Mouse (Mus musculus) spleen, postnatal 4 days (tissue): ENCODE measurements around the gene Slc16a5.

Experiments
- DNase-seq, 2 experiments: peaks; one replicate each; pipeline ENCODE4 v3.0.0; 2022; ENCODE audit warnings: low spot score in 2 of 2

The Slc16a5 gene

DNA sequence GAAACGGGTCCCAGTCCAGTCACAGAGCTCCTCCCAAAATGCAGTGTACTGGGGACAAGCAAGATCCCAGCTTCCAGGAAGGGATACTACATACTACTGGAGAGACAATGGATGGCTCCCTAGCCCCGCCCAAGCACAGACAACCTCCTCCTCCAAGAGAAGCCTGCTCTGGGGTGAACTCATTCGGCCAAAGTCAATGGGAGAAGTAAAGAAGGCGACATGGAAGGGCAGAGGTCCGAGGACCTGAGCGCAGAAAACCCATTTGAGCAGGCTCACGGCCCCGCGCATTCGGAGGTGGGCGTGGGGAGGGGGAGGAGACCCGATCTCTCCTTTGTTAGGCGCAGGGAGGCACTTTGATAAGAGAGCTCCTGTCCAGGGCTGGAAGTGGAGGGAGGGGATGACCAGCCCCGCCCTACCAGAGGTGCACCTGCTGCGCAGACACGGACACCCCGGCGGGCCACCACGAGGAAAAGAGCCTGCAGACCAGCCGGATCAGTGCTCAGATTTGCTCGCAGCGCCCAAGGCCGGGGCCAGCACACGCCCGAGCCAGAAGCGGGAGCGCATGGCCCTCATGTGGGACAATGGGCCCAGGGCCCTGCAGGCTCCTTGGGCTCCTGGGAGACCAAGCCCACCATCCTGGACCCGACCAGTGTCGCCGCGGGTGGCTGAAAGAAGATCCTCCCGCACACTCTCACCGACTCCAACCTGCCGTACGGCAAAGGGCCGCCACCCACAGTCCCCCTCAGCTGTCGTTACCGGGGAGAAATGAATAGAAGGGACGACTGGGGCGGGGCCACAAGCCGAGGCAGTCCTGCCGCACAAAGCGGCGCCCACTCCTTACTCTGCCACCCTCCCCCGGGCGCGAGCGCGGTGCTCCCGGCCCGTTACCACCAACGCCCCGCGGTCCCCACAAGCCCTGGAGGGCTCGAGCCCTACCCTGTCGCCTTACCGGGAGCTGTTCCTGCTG is 51.3 kb downstream of the Slc16a5 start:
- DNase-seq: peak; percentile 64 to 86

DNA sequence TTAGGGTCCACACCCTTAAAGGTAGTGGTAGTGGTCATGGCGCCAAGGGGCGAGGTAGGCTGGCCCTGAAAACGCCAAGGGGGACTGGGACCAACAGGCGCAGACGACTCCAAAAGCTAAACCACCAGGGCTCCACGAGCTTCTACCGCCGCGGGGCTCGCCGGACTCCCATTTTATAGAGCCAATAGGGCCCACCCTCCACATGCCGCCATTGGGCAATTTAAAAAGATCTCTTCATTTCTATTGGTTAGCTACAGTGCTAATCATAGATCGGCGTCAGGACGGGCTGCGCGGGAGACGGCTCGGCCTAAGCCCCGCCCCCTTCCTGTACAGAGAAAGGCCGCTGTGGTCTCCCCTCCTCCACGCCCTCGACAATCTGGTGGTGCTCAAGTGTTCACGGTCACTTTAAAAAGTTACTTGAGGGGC is 52.0 kb downstream of the Slc16a5 start, which contains the start of gene Jpt1:
Gene Jpt1, minus strand, starts transcription at position 150 of the 426 bp plus-strand sequence.
- DNase-seq: peak; percentile 94 to 96

DNA sequence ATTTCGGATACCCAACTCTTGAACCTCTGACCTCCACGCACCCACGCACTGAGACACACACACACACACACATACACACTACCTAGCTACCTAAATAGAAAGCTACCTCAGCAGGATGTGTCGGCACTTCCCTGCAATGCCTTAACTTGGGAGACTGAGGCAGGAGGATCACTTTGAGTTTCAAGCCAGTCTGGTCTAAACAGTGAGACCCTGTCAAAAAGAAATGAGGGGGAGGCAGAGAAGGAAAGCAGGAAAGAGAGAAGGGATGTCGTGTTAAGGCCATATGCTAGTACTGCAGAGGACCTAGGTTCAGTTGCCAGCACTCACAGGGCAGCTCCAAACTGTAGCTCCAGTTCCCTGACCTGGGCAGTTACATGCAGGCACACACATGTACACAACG is 52.7 kb downstream of the Slc16a5 start:
- no peak for DNase-seq

- DNase-seq: no peak
These were observed 54.7 kb downstream of the Slc16a5 start for GRCm38 (mm10) chr11:115516942-115517341.

DNA sequence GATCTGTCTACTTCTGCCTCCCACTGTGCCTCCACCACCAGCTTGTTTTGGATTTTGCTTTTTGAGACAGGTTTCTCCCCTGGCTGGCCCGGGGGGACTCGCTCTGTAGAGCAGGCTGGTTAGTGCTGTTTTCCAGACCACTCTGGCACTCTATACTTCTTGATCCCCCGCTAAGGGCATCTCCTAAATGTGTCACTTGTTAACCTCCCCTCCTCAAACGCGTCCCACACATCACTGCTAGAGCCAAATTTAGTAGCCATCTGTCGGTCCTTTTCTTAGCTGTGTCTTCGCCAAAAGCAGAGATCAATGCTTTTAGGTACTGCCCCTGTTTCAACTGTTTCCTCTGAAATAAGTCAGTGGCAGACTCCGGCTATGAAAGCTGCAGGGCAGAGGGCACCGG is 56.4 kb downstream of the Slc16a5 start:
- no peak for DNase-seq

- no peak for DNase-seq
These were observed 57.3 kb downstream of the Slc16a5 start for GRCm38 (mm10) chr11:115519581-115519980.

DNA sequence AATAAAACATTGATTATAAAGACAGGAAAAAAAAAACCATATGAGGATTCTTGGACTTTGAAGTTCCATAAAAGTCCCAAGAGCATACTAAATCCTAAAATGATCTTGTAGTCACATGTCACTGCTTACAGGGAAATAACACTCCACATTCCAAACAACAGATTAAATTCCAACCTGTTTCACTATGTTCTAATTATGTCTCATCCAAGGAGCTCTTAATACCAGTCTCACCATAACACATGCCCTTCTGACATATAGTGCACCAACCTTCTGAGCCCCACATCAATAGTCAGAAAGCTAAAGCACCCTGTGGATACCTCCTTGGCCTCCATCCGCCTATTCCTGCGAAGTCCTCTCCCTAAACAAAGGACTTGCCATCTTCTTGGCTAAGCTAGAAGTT is 57.9 kb downstream of the Slc16a5 start:
- DNase-seq: no peak

GRCm38 (mm10) chr11:115521080-115521479 is 58.8 kb downstream of the Slc16a5 start:
- no peak for DNase-seq

- no peak for DNase-seq
These were observed 60.0 kb downstream of the Slc16a5 start for GRCm38 (mm10) chr11:115522238-115522637.

- DNase-seq: no peak
These were observed 60.4 kb downstream of the Slc16a5 start for GRCm38 (mm10) chr11:115522703-115523102.
